Mouse (Mus musculus) liver, embryonic 16.5 days (tissue): ENCODE data around the gene Thrap3. TPM values are rescaled to one million over a fixed set of nuclear protein-coding genes. Genes with fewer than 3 reads are reported as not detected.

Experiments
- ATAC-seq: fragments of 200-750 bp; cut with Nextera tagmentation; 2 replicates; pipeline ENCODE4 v1.8.0; 2017; ENCODE audit warnings: low read depth, mild to moderate bottlenecking, moderate number of reproducible peaks, moderate library complexity
- H3K27ac ChIP-seq: fragments of 300-500 bp; sonication (generic); 2 replicates; pipeline ENCODE4 v1.5.1; 2014; ENCODE audit warnings: mild to moderate bottlenecking, low read length
- H3K27me3 ChIP-seq: fragments of 300-500 bp; sonication (generic); 2 replicates; pipeline ENCODE4 v1.6.1; 2014; ENCODE audit warnings: low read depth, low read length, mixed read lengths; ENCODE audit not compliant: control insufficient read depth, insufficient read depth
- H3K36me3 ChIP-seq: fragments of 300-500 bp; sonication (generic); 2 replicates; pipeline ENCODE4 v1.6.1; 2014; ENCODE audit warnings: mild to moderate bottlenecking; ENCODE audit not compliant: control insufficient read depth, insufficient read depth
- H3K4me1 ChIP-seq: fragments of 300-500 bp; sonication (generic); 2 replicates; pipeline ENCODE4 v1.6.1; 2014; ENCODE audit warnings: low read depth, low read length, mixed read lengths; ENCODE audit not compliant: control insufficient read depth
- H3K4me2 ChIP-seq: fragments of 300-500 bp; sonication (generic); 2 replicates; pipeline ENCODE4 v1.6.1; 2014; ENCODE audit warnings: low read depth, low read length, mixed read lengths
- H3K4me3 ChIP-seq: fragments of 300-500 bp; sonication (generic); 2 replicates; pipeline ENCODE4 v1.5.1; 2014; ENCODE audit warnings: low read depth, mild to moderate bottlenecking, low read length
- H3K9ac ChIP-seq: fragments of 300-500 bp; sonication (generic); 2 replicates; pipeline ENCODE4 v1.6.1; 2014; ENCODE audit warnings: low read depth, low read length
- H3K9me3 ChIP-seq: fragments of 300-500 bp; sonication (generic); replicated peaks from 2 replicates; pipeline ENCODE4 v1.6.1; 2016; ENCODE audit warnings: low read length; ENCODE audit not compliant: control insufficient read depth
- WGBS: fragments of 180-500 bp; shearing (Covaris S2); extraction: QIAGEN DNeasy Blood & Tissue Kit; methylation state at CpG from one replicate; pipeline ENCODE4 v1.1.7; 2014; ENCODE audit not compliant: insufficient replicate concordance; 5-methylcytosine and 5-hydroxymethylcytosine counted together
- polyA plus RNA-seq: library from polyadenylated mRNA; unstranded; fragments of >200 nt; fragmentation: Nextera tagmentation; extraction: Ambion mirVana; gene quantifications from 2 replicates; pipeline ENCODE4 v1.2.1, GENCODE M21; 2015

Gene Thrap3
- polyA plus RNA-seq, 1 experiment from 2014 or later: 78.4 TPM

GRCm38 (mm10) chr4:126155869-126156268, 46.7 kb downstream of the Thrap3 start:
- Histone ChIP-seq H3K27me3 (no peaks in the 10 kb centered on the region), H3K4me2 (no peak overlapping the region), H3K4me3 (no peak overlapping the region), H3K27ac (peak overlapping the region; percentile 69), H3K9ac (no peak overlapping the region), H3K36me3 (no peaks in the 10 kb centered on the region), H3K4me1 (peaks cover 9% of the 10 kb centered on the region), H3K9me3 (no peaks in the 10 kb centered on the region)
- WGBS: 56% methylated on average over 2 of the region's 2 CpGs
- peak; percentile 75 for ATAC-seq

GRCm38 (mm10) chr4:126155183-126155582, 47.4 kb downstream of the Thrap3 start:
- Histone ChIP-seq H3K27ac (peak overlapping the region; percentile 69), H3K27me3 (no peaks in the 10 kb centered on the region), H3K4me3 (no peak overlapping the region), H3K4me2 (no peak overlapping the region), H3K36me3 (no peaks in the 10 kb centered on the region), H3K9ac (no peak overlapping the region), H3K4me1 (peaks cover 13% of the 10 kb centered on the region), H3K9me3 (no peaks in the 10 kb centered on the region)
- ATAC-seq: no peak
- WGBS: 12% methylated on average over 4 of the region's 4 CpGs

GRCm38 (mm10) chr4:126152864-126153263, 49.7 kb downstream of the Thrap3 start:
- no peak overlapping the region for H3K4me2 ChIP-seq
- no peak overlapping the region for H3K27ac ChIP-seq
- ATAC-seq: no peak
- no peak overlapping the region for H3K9ac ChIP-seq
- WGBS: 33% methylated on average over 14 of the region's 14 CpGs
- no peaks in the 10 kb centered on the region for H3K36me3 ChIP-seq
- H3K4me1 ChIP-seq: peaks cover 25% of the 10 kb centered on the region
- no peaks in the 10 kb centered on the region for H3K9me3 ChIP-seq
- no peak overlapping the region for H3K4me3 ChIP-seq
- peaks cover 20% of the 10 kb centered on the region for H3K27me3 ChIP-seq

GRCm38 (mm10) chr4:126151701-126152440, 50.7 kb downstream of the Thrap3 start:
- H3K27me3 ChIP-seq: peaks cover 27% of the 10 kb centered on the region
- H3K4me2 ChIP-seq: no peak overlapping the region
- ATAC-seq: no peak
- no peaks in the 10 kb centered on the region for H3K36me3 ChIP-seq
- H3K9me3 ChIP-seq: no peaks in the 10 kb centered on the region
- H3K27ac ChIP-seq: no peak overlapping the region
- WGBS: 66% methylated on average over 16 of the region's 16 CpGs
- H3K4me3 ChIP-seq: no peak overlapping the region
- peaks cover 27% of the 10 kb centered on the region for H3K4me1 ChIP-seq
- H3K9ac ChIP-seq: no peak overlapping the region

- H3K36me3 ChIP-seq: no peaks in the 10 kb centered on the region
- no peaks in the 10 kb centered on the region for H3K9me3 ChIP-seq
- no peak overlapping the region for H3K4me2 ChIP-seq
- peaks cover 27% of the 10 kb centered on the region for H3K27me3 ChIP-seq
- peaks cover 27% of the 10 kb centered on the region for H3K4me1 ChIP-seq
- H3K9ac ChIP-seq: no peak overlapping the region
- WGBS: 66% methylated on average over 6 of the region's 6 CpGs
- no peak for ATAC-seq
- H3K4me3 ChIP-seq: no peak overlapping the region
- H3K27ac ChIP-seq: no peak overlapping the region
Observed at GRCm38 (mm10) chr4:126150949-126151320, 51.6 kb downstream of the Thrap3 start.

- Histone ChIP-seq H3K4me2 (no peak overlapping the region), H3K27ac (0 out of 2 replicates have a peak overlapping the region, but pooled peaks have one; percentile 19), H3K4me3 (no peak overlapping the region)
Observed at GRCm38 (mm10) chr4:126150297-126150948, 52.1 kb downstream of the Thrap3 start.

GRCm38 (mm10) chr4:126149798-126150197, 52.8 kb downstream of the Thrap3 start:
- Histone ChIP-seq H3K4me2 (no peak overlapping the region), H3K4me1 (peaks cover 19% of the 10 kb centered on the region), H3K4me3 (no peak overlapping the region; the same call in 1 of the 2 replicates), H3K36me3 (no peaks in the 10 kb centered on the region), H3K9ac (no peak overlapping the region), H3K27ac (no peak overlapping the region), H3K9me3 (no peaks in the 10 kb centered on the region), H3K27me3 (peaks cover 27% of the 10 kb centered on the region)
- 65% methylated on average over 10 of the region's 10 CpGs for WGBS
- ATAC-seq: no peak

More at GRCm38 (mm10) chr4:126150297-126150948, 52.1 kb downstream of the Thrap3 start:
- Histone ChIP-seq H3K36me3 (no peaks in the 10 kb centered on the region), H3K9ac (no peak overlapping the region), H3K4me1 (peaks cover 24% of the 10 kb centered on the region), H3K27me3 (peaks cover 27% of the 10 kb centered on the region), H3K9me3 (no peaks in the 10 kb centered on the region)
- WGBS: 41% methylated on average over 16 of the region's 16 CpGs
- ATAC-seq: 0 out of 2 replicates have a peak, but pooled peaks have one; percentile 8

- H3K4me2 ChIP-seq: peak overlapping the region; percentile 69
- no peaks in the 10 kb centered on the region for H3K9me3 ChIP-seq
- peak overlapping the region; percentile 50 for H3K9ac ChIP-seq
- H3K4me3 ChIP-seq: peak overlapping the region; percentile 58
- peaks cover 19% of the 10 kb centered on the region for H3K4me1 ChIP-seq
- ATAC-seq: no peak
- H3K27ac ChIP-seq: peak overlapping the region; percentile 44
- no peaks in the 10 kb centered on the region for H3K36me3 ChIP-seq
- 41% methylated on average over 42 of the region's 42 CpGs for WGBS
- peaks cover 27% of the 10 kb centered on the region for H3K27me3 ChIP-seq
Observed at GRCm38 (mm10) chr4:126149041-126149676, 53.4 kb downstream of the Thrap3 start.
